Mouse (Mus musculus): Measurements from ENCODE around the gene Gm27021. TPM values are rescaled to one million over a fixed set of nuclear protein-coding genes. Genes with fewer than 3 reads are reported as not detected.

Gene Gm27021
- polyA plus RNA-seq, 1 experiment from 2014 or later, result 3.4 TPM

- WGBS, result under 1% methylated on average over 30 of the region's 42 CpGs
- ATAC-seq (ENCODE audit: low FRiP score), result peak; percentile 65
- peaks cover 25% of the 10 kb centered on the region for H3K27me3 ChIP-seq (ENCODE audit: control insufficient read depth, insufficient read depth, low read length)
Measured at GRCm38 (mm10) chr8:120634329-120634839, 33.5 kb downstream of the Gm27021 start.

DNA sequence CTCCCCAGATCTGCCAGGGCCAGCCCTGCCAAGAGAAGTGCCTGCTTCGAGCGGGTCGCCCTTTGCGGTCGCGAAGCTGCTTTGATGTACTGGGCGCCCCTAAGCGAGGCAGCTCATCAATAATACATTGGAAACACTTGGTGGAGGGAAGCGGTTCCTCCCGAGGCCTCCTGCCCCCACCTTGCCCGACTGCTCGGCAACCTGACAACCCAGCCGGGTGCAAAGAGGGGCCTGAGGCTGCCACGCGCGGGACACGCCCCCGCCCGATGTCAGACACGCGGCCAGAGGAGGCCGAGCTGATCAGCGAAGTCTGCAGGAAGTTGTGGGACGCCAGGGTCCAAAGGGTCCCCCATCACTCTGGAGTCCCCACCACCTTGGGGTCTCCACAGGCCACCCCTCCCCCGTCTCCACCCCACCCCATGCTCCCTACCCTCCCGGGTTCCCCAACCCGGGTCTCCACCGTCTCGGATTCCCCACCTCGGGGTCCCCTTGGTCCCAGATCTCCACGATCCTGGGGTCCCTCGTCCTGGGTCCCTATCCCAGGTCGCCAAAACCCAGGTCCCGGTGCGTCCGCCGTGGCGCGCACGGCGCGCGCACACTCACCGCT is 34.1 kb downstream of the Gm27021 start:
- Histone ChIP-seq H3K36me3 (ENCODE audit: control insufficient read depth, insufficient read depth, low read length) (no peaks in the 10 kb centered on the region), H3K4me3 (ENCODE audit: low read depth, low read length) (peak overlapping the region; percentile 47), H3K27ac (ENCODE audit: low read depth, low read length) (no peak overlapping the region), H3K9ac (ENCODE audit: low read length) (peak overlapping the region; percentile 64), H3K4me2 (peak overlapping the region; percentile 97), H3K27me3 (ENCODE audit: control insufficient read depth, insufficient read depth, low read length) (peaks cover 25% of the 10 kb centered on the region), H3K9me3 (ENCODE audit: control insufficient read depth, low read length) (no peaks in the 10 kb centered on the region), H3K4me1 (ENCODE audit: control insufficient read depth, insufficient read depth, low read length) (peaks cover 10% of the 10 kb centered on the region)
- DNase-seq (ENCODE audit: low spot score, missing footprints) (peak; percentile 93), ATAC-seq (ENCODE audit: low FRiP score) (peak; percentile 47)
- WGBS, result under 1% methylated on average over 44 of the region's 44 CpGs

More at GRCm38 (mm10) chr8:120634329-120634839, 33.5 kb downstream of the Gm27021 start:
- Histone ChIP-seq H3K4me3 (ENCODE audit: low read depth, low read length) (peak overlapping the region; percentile 47), H3K4me2 (peak overlapping the region; percentile 97), H3K9ac (ENCODE audit: low read length) (peak overlapping the region; percentile 64), H3K9me3 (ENCODE audit: control insufficient read depth, low read length) (no peaks in the 10 kb centered on the region), H3K27ac (ENCODE audit: low read depth, low read length) (no peak overlapping the region), H3K4me1 (ENCODE audit: control insufficient read depth, insufficient read depth, low read length) (peaks cover 10% of the 10 kb centered on the region), H3K36me3 (ENCODE audit: control insufficient read depth, insufficient read depth, low read length) (no peaks in the 10 kb centered on the region)
- DNase-seq (ENCODE audit: low spot score, missing footprints), result no peak

DNA sequence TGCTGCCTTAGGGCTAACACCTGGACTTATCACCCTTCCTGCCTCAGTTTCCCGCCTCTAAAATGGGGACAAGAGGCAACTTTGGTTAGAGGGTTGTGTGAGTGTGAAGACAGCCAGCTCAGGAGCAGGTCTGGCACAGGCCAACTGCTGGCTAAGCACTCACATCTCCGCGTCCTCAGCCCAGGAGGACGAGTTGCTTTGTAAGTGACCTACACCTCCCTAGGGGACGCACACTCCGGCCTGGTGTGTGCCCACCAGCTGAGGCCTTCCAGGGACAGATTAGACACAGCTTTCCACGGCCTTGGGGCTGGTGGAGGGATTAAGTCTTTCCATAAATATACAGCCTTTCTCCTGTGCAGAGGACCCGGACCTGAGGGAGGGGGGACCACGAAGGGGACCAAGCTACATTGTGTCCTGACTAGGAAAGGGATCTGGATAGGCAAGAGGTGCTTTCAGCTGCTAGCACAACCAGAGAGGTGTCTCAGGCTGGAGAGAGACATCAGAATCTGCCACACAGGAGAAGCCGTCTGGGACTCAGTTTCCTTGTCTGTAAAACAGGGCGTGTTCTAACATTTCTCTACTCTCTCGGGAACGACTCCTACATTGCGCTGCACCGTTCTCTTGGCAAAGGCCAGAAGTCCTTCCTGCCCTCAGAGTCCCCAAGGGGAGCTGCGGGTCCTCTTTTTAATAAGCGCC is 34.8 kb downstream of the Gm27021 start:
- DNase-seq (ENCODE audit: low spot score, missing footprints) (peak; percentile 90), ATAC-seq (ENCODE audit: low FRiP score) (peak; percentile 12; the same call in 1 of the 2 replicates)
- peak overlapping the region; percentile 97 for H3K4me2 ChIP-seq
- peaks cover 10% of the 10 kb centered on the region for H3K4me1 ChIP-seq (ENCODE audit: control insufficient read depth, insufficient read depth, low read length)
- 25% methylated on average over 17 of the region's 17 CpGs for WGBS
- H3K36me3 ChIP-seq (ENCODE audit: control insufficient read depth, insufficient read depth, low read length), result no peaks in the 10 kb centered on the region
- H3K4me3 ChIP-seq (ENCODE audit: low read depth, low read length), result peak overlapping the region; percentile 47
- H3K9me3 ChIP-seq (ENCODE audit: control insufficient read depth, low read length), result no peaks in the 10 kb centered on the region
- H3K27ac ChIP-seq (ENCODE audit: low read depth, low read length), result no peak overlapping the region
- H3K9ac ChIP-seq (ENCODE audit: low read length), result no peak overlapping the region
- H3K27me3 ChIP-seq (ENCODE audit: control insufficient read depth, insufficient read depth, low read length), result peaks cover 25% of the 10 kb centered on the region

GRCm38 (mm10) chr8:120631441-120632375 is 36.2 kb downstream of the Gm27021 start:
- 79% methylated on average over 21 of the region's 21 CpGs for WGBS
- Histone ChIP-seq H3K9ac (ENCODE audit: low read length) (no peak overlapping the region), H3K27me3 (ENCODE audit: control insufficient read depth, insufficient read depth, low read length) (peaks cover 25% of the 10 kb centered on the region), H3K9me3 (ENCODE audit: control insufficient read depth, low read length) (no peaks in the 10 kb centered on the region), H3K4me3 (ENCODE audit: low read depth, low read length) (no peak overlapping the region), H3K4me1 (ENCODE audit: control insufficient read depth, insufficient read depth, low read length) (peaks cover 10% of the 10 kb centered on the region), H3K36me3 (ENCODE audit: control insufficient read depth, insufficient read depth, low read length) (no peaks in the 10 kb centered on the region), H3K27ac (ENCODE audit: low read depth, low read length) (no peak overlapping the region), H3K4me2 (no peak overlapping the region)
- ATAC-seq (ENCODE audit: low FRiP score), result no peak
- no peak for DNase-seq (ENCODE audit: low spot score, missing footprints)

GRCm38 (mm10) chr8:120630848-120631247 is 37.0 kb downstream of the Gm27021 start:
- Histone ChIP-seq H3K36me3 (ENCODE audit: control insufficient read depth, insufficient read depth, low read length) (no peaks in the 10 kb centered on the region), H3K9me3 (ENCODE audit: control insufficient read depth, low read length) (no peaks in the 10 kb centered on the region), H3K27me3 (ENCODE audit: control insufficient read depth, insufficient read depth, low read length) (peaks cover 25% of the 10 kb centered on the region), H3K4me1 (ENCODE audit: control insufficient read depth, insufficient read depth, low read length) (peaks cover 10% of the 10 kb centered on the region), H3K27ac (ENCODE audit: low read depth, low read length) (no peak overlapping the region), H3K9ac (ENCODE audit: low read length) (no peak overlapping the region), H3K4me2 (no peak overlapping the region), H3K4me3 (ENCODE audit: low read depth, low read length) (no peak overlapping the region)
- ATAC-seq (ENCODE audit: low FRiP score), result no peak
- WGBS, result 59% methylated on average over 6 of the region's 6 CpGs
- no peak for DNase-seq (ENCODE audit: low spot score, missing footprints)

DNA sequence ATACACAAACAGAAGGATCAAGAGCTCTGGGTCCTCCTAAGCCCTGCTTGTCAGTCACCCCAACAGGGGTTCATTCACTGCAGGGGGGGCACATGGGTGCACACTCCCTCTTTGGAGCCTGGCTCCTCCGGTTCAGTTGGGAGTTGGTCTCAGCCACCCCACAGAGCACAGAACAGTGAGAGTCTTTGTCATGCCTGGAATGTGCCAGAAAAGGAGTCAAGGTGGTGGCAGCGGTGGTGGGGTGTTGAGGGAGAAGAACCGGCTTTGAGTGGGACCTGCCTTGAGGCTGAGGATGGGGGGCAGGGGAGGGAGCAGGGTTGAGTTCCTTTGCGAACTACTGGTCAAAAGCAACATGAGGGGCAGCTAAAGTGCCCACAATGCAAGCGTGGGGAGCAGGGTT is 37.8 kb downstream of the Gm27021 start:
- Histone ChIP-seq H3K4me1 (ENCODE audit: control insufficient read depth, insufficient read depth, low read length) (peaks cover 10% of the 10 kb centered on the region), H3K4me2 (no peak overlapping the region), H3K27ac (ENCODE audit: low read depth, low read length) (no peak overlapping the region), H3K9ac (ENCODE audit: low read length) (no peak overlapping the region), H3K27me3 (ENCODE audit: control insufficient read depth, insufficient read depth, low read length) (peaks cover 21% of the 10 kb centered on the region), H3K36me3 (ENCODE audit: control insufficient read depth, insufficient read depth, low read length) (no peaks in the 10 kb centered on the region), H3K4me3 (ENCODE audit: low read depth, low read length) (no peak overlapping the region), H3K9me3 (ENCODE audit: control insufficient read depth, low read length) (no peaks in the 10 kb centered on the region)
- DNase-seq (ENCODE audit: low spot score, missing footprints) (no peak), ATAC-seq (ENCODE audit: low FRiP score) (no peak)
- WGBS, result 49% methylated on average over 5 of the region's 5 CpGs

DNA sequence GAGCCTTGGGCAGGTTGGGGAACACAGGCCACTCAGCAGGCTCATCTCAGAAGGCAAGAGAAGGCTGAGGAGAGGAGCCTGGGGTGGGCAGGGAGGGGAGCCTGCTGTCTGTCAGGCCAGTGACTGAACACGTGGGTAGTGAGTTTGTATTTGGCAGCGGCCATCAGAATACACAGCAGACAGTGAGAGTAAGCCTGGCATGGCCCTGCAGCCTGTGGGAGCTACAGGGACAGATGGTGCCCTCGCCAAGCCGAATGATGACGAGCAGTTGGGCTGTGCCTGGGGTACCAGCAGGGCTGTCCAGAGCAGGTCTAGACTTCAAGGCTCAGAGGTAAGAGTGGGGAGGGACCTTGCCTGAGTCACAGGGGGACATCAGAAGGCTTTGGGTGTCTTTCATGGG is 40.6 kb downstream of the Gm27021 start:
- Histone ChIP-seq H3K4me2 (no peak overlapping the region), H3K36me3 (ENCODE audit: control insufficient read depth, insufficient read depth, low read length) (no peaks in the 10 kb centered on the region), H3K9ac (ENCODE audit: low read length) (no peak overlapping the region), H3K4me3 (ENCODE audit: low read depth, low read length) (no peak overlapping the region), H3K4me1 (ENCODE audit: control insufficient read depth, insufficient read depth, low read length) (peaks cover 4% of the 10 kb centered on the region; the same call in 1 of the 2 replicates), H3K27ac (ENCODE audit: low read depth, low read length) (no peak overlapping the region), H3K27me3 (ENCODE audit: control insufficient read depth, insufficient read depth, low read length) (no peaks in the 10 kb centered on the region; the same call in 1 of the 2 replicates), H3K9me3 (ENCODE audit: control insufficient read depth, low read length) (no peaks in the 10 kb centered on the region)
- WGBS, result 95% methylated on average over 5 of the region's 5 CpGs
- no peak for ATAC-seq (ENCODE audit: low FRiP score)
- DNase-seq (ENCODE audit: low spot score, missing footprints), result no peak

GRCm38 (mm10) chr8:120626461-120626860 is 41.4 kb downstream of the Gm27021 start:
- H3K4me3 ChIP-seq (ENCODE audit: low read depth, low read length), result no peak overlapping the region
- H3K4me1 ChIP-seq (ENCODE audit: control insufficient read depth, insufficient read depth, low read length), result peaks cover 7% of the 10 kb centered on the region; the same call in 1 of the 2 replicates
- H3K9ac ChIP-seq (ENCODE audit: low read length), result no peak overlapping the region
- no peak for ATAC-seq (ENCODE audit: low FRiP score)
- H3K27me3 ChIP-seq (ENCODE audit: control insufficient read depth, insufficient read depth, low read length), result no peaks in the 10 kb centered on the region; the same call in 1 of the 2 replicates
- H3K36me3 ChIP-seq (ENCODE audit: control insufficient read depth, insufficient read depth, low read length), result no peaks in the 10 kb centered on the region
- 64% methylated on average over 11 of the region's 11 CpGs for WGBS
- H3K9me3 ChIP-seq (ENCODE audit: control insufficient read depth, low read length), result no peaks in the 10 kb centered on the region
- H3K4me2 ChIP-seq, result no peak overlapping the region
- DNase-seq (ENCODE audit: low spot score, missing footprints), result no peak
- H3K27ac ChIP-seq (ENCODE audit: low read depth, low read length), result no peak overlapping the region
